Mouse (Mus musculus): Measurements from ENCODE around the gene Tlx2.

- TF ChIP-seq CTCF (IDR thresholded peaks at IDR 0.05; ENCODE audit: low read depth, low read length) (no peak; the same call in 1 of the 2 replicates), TAL1 (conservative IDR thresholded peaks at IDR 0.05; ENCODE audit: low read depth, low read length) (no peak), POLR2AphosphoS5 (IDR thresholded peaks at IDR 0.05; ENCODE audit: insufficient replicate concordance, low read depth, low read length) (no peak), GATA1 (IDR thresholded peaks at IDR 0.05; ENCODE audit: borderline replicate concordance, low read length) (no peak), GATA2 (IDR thresholded peaks at IDR 0.05; ENCODE audit: borderline replicate concordance, low read depth, low read length) (no peak)
Observed at GRCm38 (mm10) chr6:83101688-83102556, 31.8 kb upstream of the Tlx2 start.
